Mouse (Mus musculus): Measurements from ENCODE around the gene Sel1l3. TPM values are rescaled to one million over a fixed set of nuclear protein-coding genes. Genes with fewer than 3 reads are reported as not detected.

The Sel1l3 gene
- total and polyA plus RNA-seq, 3 experiments = 0.01 TPM; not detected in 2

DNA sequence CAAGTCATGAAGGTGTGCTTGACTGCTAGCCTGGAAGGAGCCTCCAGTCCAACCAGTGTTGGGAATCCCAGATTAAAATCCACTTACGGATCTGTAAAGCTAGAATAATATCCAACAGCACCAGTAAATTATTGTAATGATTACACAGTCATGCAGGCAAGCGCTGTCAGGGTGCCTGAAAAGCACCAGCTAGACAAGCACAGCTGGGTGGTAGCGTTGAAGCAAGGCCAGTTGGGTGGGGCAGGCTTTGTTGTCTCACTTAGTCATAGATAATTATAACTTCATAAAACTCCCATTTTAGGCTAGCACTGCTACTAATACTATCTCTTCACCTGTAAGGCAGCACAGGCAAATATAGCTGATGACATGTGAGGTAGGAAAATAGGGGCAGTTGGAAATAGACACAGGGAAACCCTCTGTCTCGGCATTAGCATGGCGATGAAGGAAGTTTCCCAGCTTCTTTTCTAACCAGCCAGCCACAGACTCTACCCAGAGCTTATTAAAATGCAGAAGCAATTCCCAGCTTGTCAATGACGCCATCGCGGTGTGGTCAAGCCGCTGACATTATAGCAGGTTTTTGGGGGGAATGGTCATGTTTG is 152.1 kb downstream of the Sel1l3 start:
- Histone ChIP-seq H3K79me2 (ENCODE audit: control insufficient read depth, insufficient read depth, low read length, poor library complexity) (no peaks in the 10 kb centered on the region), H3K9ac (ENCODE audit: control insufficient read depth, low read depth, low read length, poor library complexity, severe bottlenecking) (no peak overlapping the region), H3K4me3 (ENCODE audit: control insufficient read depth in 1 of 2, insufficient read depth in 1 of 2, low read depth in 2 of 2, low read length in 2 of 2) (no peak overlapping the region), H3K27ac (ENCODE audit: control insufficient read depth, low read depth, low read length) (no peak overlapping the region), H3K27me3 (ENCODE audit: control insufficient read depth in 1 of 2, insufficient read depth in 2 of 2, low read length in 2 of 2) (no peaks in the 10 kb centered on the region), H3K4me1 (ENCODE audit: control insufficient read depth in 1 of 2, insufficient read depth in 2 of 2, low read length in 2 of 2) (no peaks in the 10 kb centered on the region), H3K36me3 (ENCODE audit: control insufficient read depth in 1 of 2, insufficient read depth in 2 of 2, low read length in 2 of 2) (no peaks in the 10 kb centered on the region), H3K9me3 (replicated peaks; ENCODE audit: insufficient read depth, low read length) (no peaks in the 10 kb centered on the region)
- TF ChIP-seq NELFE (IDR thresholded peaks at IDR 0.05; ENCODE audit: low read depth, low read length) (no peak), TBP (IDR thresholded peaks at IDR 0.05; ENCODE audit: low read depth, low read length) (no peak), POLR2AphosphoS2 (IDR thresholded peaks at IDR 0.05; ENCODE audit: low read length) (no peak), USF2 (IDR thresholded peaks at IDR 0.05; ENCODE audit: borderline replicate concordance in 1 of 2, insufficient read depth in 1 of 2, low read depth in 1 of 2, low read length in 2 of 2) (no peak), SIN3A (IDR thresholded peaks at IDR 0.05; ENCODE audit: low read length) (no peak), SMC3 (IDR thresholded peaks at IDR 0.05; ENCODE audit: low read depth, low read length) (no peak), MYC (IDR thresholded peaks at IDR 0.05; ENCODE audit: low read depth, low read length) (no peak), EP300 (IDR thresholded peaks at IDR 0.05; ENCODE audit: low read depth in 1 of 2, low read length in 2 of 2) (no peak), ELF1 (IDR thresholded peaks at IDR 0.05; ENCODE audit: low read depth, low read length) (no peak), CHD2 (IDR thresholded peaks at IDR 0.05; ENCODE audit: low read length) (no peak), ZKSCAN1 (IDR thresholded peaks at IDR 0.05; ENCODE audit: low read depth, low read length) (no peak), ZMIZ1 (IDR thresholded peaks at IDR 0.05; ENCODE audit: low read depth, low read length) (no peak), CHD1 (IDR thresholded peaks at IDR 0.05; ENCODE audit: low read depth, low read length) (no peak), JUND (IDR thresholded peaks at IDR 0.05; ENCODE audit: low read depth, low read length) (no peak), E2F4 (IDR thresholded peaks at IDR 0.05; ENCODE audit: borderline replicate concordance, low read depth, low read length) (no peak)
- no peak for DNase-seq (ENCODE audit: low read depth, low spot score)

Other genes with a start within 250 kb of the Sel1l3 start
- gene Slc34a2, start 175.8 kb downstream of the Sel1l3 start, total RNA-seq (2012; rRNA removed) = not detected in 2 replicates
- not detected for gene Slc34a2, start 175.8 kb downstream of the Sel1l3 start, polyA plus RNA-seq (2012; ENCODE audit: insufficient read depth in 1 of 2, insufficient read length in 2 of 2, low read depth in 1 of 2, low replicate concordance in 2 of 2, missing spikeins in 1 of 2)
- 54.5 and 56.6 TPM in 2 replicates for gene Smim20, start 53.2 kb upstream of the Sel1l3 start, total RNA-seq (2012; rRNA removed)
- gene Smim20, start 53.2 kb upstream of the Sel1l3 start, polyA plus RNA-seq (2012; ENCODE audit: insufficient read depth in 1 of 2, insufficient read length in 2 of 2, low read depth in 1 of 2, low replicate concordance in 2 of 2, missing spikeins in 1 of 2) = 10 to 100 TPM in 1 of 2 experiments, not detected in 1; 57.7 TPM

All from MEL (cell line).